Mouse (Mus musculus) heart, embryonic 14.5 days (tissue): ENCODE data around the gene Gm7929. TPM values are rescaled to one million over a fixed set of nuclear protein-coding genes. Genes with fewer than 3 reads are reported as not detected.
"Not testable (repeated sequence)": the region's sequence is repeated elsewhere in the genome, so short reads cannot be mapped to it uniquely, and the experiment has no call there.

Experiments
- ATAC-seq: fragments of 200-750 bp; cut with Nextera tagmentation; 2 replicates; pipeline ENCODE4 v1.8.0; 2017; ENCODE audit warnings: low read depth, moderate TSS enrichment; ENCODE audit not compliant: insufficient number of reproducible peaks, insufficient read depth, low FRiP score
- H3K27ac ChIP-seq, 2 experiments: fragments of 200-500 bp in 1 of 2; fragments of 300-500 bp in 1 of 2; sonication (generic) in 1 of 2; replicated peaks in 1 of 2; 2 replicates each; pipeline ENCODE4 v1.5.1; 2012 to 2014; ENCODE audit warnings: low read depth in 2 of 2, low read length in 2 of 2, control low read depth in 1 of 2, mild to moderate bottlenecking in 1 of 2, mixed read lengths in 1 of 2; ENCODE audit not compliant: control insufficient read depth in 1 of 2, insufficient read depth in 1 of 2
- H3K27me3 ChIP-seq: fragments of 300-500 bp; sonication (generic); 2 replicates; pipeline ENCODE4 v1.6.1; 2014; ENCODE audit warnings: mild to moderate bottlenecking, low read length, control low read depth; ENCODE audit not compliant: control insufficient read depth, insufficient read depth
- H3K36me3 ChIP-seq: fragments of 300-500 bp; sonication (generic); 2 replicates; pipeline ENCODE4 v1.6.1; 2014; ENCODE audit warnings: mild to moderate bottlenecking, control low read depth, low read length, mixed read lengths; ENCODE audit not compliant: control insufficient read depth, insufficient read depth
- H3K4me1 ChIP-seq, 2 experiments: fragments of 200-500 bp in 1 of 2; fragments of 300-500 bp in 1 of 2; sonication (generic) in 1 of 2; 2 replicates each; pipeline ENCODE4 v1.6.1; 2012 to 2014; ENCODE audit warnings: low read length in 2 of 2, control low read depth in 1 of 2, mixed read lengths in 1 of 2; ENCODE audit not compliant: control insufficient read depth in 2 of 2, insufficient read depth in 2 of 2
- H3K4me2 ChIP-seq: fragments of 300-500 bp; sonication (generic); 2 replicates; pipeline ENCODE4 v1.6.1; 2014; ENCODE audit warnings: mild to moderate bottlenecking, low read length
- H3K4me3 ChIP-seq, 2 experiments: fragments of 200-500 bp in 1 of 2; fragments of 300-500 bp in 1 of 2; sonication (generic) in 1 of 2; 2 replicates each; pipeline ENCODE4 v1.5.1; 2012 to 2014; ENCODE audit warnings: low read length in 2 of 2, mild to moderate bottlenecking in 2 of 2, control low read depth in 1 of 2, low read depth in 1 of 2, moderate library complexity in 1 of 2; ENCODE audit not compliant: control insufficient read depth in 1 of 2, insufficient read depth in 1 of 2
- H3K9ac ChIP-seq: fragments of 300-500 bp; sonication (generic); 2 replicates; pipeline ENCODE4 v1.6.1; 2014; ENCODE audit warnings: mild to moderate bottlenecking, low read length
- H3K9me3 ChIP-seq: fragments of 300-500 bp; sonication (generic); 2 replicates; pipeline ENCODE4 v1.6.1; 2016; ENCODE audit warnings: low read length, control low read depth; ENCODE audit not compliant: control insufficient read depth
- WGBS: fragments of 180-500 bp; shearing (Covaris S2); extraction: QIAGEN DNeasy Blood & Tissue Kit; methylation state at CpG from one replicate; pipeline ENCODE4 v1.1.7; 2014; 5-methylcytosine and 5-hydroxymethylcytosine counted together
- polyA plus RNA-seq: library from polyadenylated mRNA; unstranded; fragments of >200 nt; fragmentation: Nextera tagmentation; extraction: Ambion mirVana; gene quantifications from 2 replicates; pipeline ENCODE4 v1.2.1, GENCODE M21; 2014

Gm7929 gene
- polyA plus RNA-seq = not detected in 2 replicates

GRCm38 (mm10) chr14:41750514-41750913 is at the start of gene Gm7929:
Gene Gm7929 (minus strand): TSS chr14:41750614.
- H3K9me3 ChIP-seq = not testable (repeated sequence)
- no CpG with 5 or more reads among the region's 1 CpGs for WGBS

GRCm38 (mm10) chr14:41772341-41772740 is 21.9 kb upstream of the Gm7929 start, which contains the start of gene Gm47189:
Gene Gm47189 (minus strand): TSS chr14:41772441.
- not testable (repeated sequence) for H3K9ac ChIP-seq, H3K36me3 ChIP-seq, H3K9me3 ChIP-seq, H3K27ac ChIP-seq, ATAC-seq, H3K4me2 ChIP-seq, H3K4me3 ChIP-seq, H3K4me1 ChIP-seq, H3K27me3 ChIP-seq

More at GRCm38 (mm10) chr14:41750514-41750913, at the start of gene Gm7929:
- H3K36me3 ChIP-seq, H3K4me3 ChIP-seq, ATAC-seq, H3K27me3 ChIP-seq, H3K4me1 ChIP-seq, H3K9ac ChIP-seq, H3K4me2 ChIP-seq, H3K27ac ChIP-seq: not testable (repeated sequence)

- not testable (repeated sequence) for H3K9me3 ChIP-seq, H3K4me2 ChIP-seq, H3K27ac ChIP-seq, H3K4me3 ChIP-seq, H3K27me3 ChIP-seq, H3K36me3 ChIP-seq, H3K9ac ChIP-seq, H3K4me1 ChIP-seq, ATAC-seq
- 74% methylated on average over 2 of the region's 3 CpGs for WGBS
These were observed 5.5 kb upstream of the Gm7929 start for GRCm38 (mm10) chr14:41755931-41756330.

- not testable (repeated sequence) for H3K9me3 ChIP-seq, H3K4me2 ChIP-seq, H3K27me3 ChIP-seq, H3K4me3 ChIP-seq, H3K4me1 ChIP-seq, H3K9ac ChIP-seq, ATAC-seq, H3K36me3 ChIP-seq, H3K27ac ChIP-seq
- WGBS = 59% methylated on average over 17 of the region's 17 CpGs
These were observed 27.0 kb downstream of the Gm7929 start for GRCm38 (mm10) chr14:41723437-41723836.

GRCm38 (mm10) chr14:41717180-41717579 is 33.2 kb downstream of the Gm7929 start:
- not testable (repeated sequence) for H3K4me1 ChIP-seq, H3K9me3 ChIP-seq, H3K36me3 ChIP-seq, H3K4me2 ChIP-seq, H3K27ac ChIP-seq, H3K4me3 ChIP-seq, H3K9ac ChIP-seq, ATAC-seq, H3K27me3 ChIP-seq
- WGBS = 79% methylated on average over 1 of the region's 1 CpGs

- H3K9me3 ChIP-seq, H3K27ac ChIP-seq, H3K4me1 ChIP-seq, ATAC-seq, H3K4me3 ChIP-seq, H3K36me3 ChIP-seq, H3K27me3 ChIP-seq, H3K9ac ChIP-seq, H3K4me2 ChIP-seq: not testable (repeated sequence)
- WGBS = no CpG with 5 or more reads among the region's 3 CpGs
These were observed 48.6 kb downstream of the Gm7929 start, which contains the start of gene Gm8068 for GRCm38 (mm10) chr14:41701785-41702184. Gene Gm8068 (minus strand): TSS chr14:41701885.

Other genes starting within 250 kb of the Gm7929 start
- not detected in 2 replicates for gene Gm7970, start 195.0 kb downstream of the Gm7929 start, polyA plus RNA-seq
- not detected in 2 replicates for gene 1700049E17Rik2, start 177.4 kb downstream of the Gm7929 start, polyA plus RNA-seq
- not detected in 2 replicates for gene Gm3072, start 126.0 kb downstream of the Gm7929 start, polyA plus RNA-seq
- not detected in 2 replicates for gene Gm3676, start 104.1 kb downstream of the Gm7929 start, polyA plus RNA-seq
- gene Gm8068, start 48.7 kb downstream of the Gm7929 start, polyA plus RNA-seq = not detected in 2 replicates
- gene Gm47189, start 21.8 kb upstream of the Gm7929 start, polyA plus RNA-seq = not detected in 2 replicates
- not detected in 2 replicates for gene Gm7980, start 156.7 kb upstream of the Gm7929 start, polyA plus RNA-seq
- gene 1700049E17Rik1, start 174.3 kb upstream of the Gm7929 start, polyA plus RNA-seq = not detected in 2 replicates
- not detected in 2 replicates for gene 1700024B05Rik, start 193.4 kb upstream of the Gm7929 start, polyA plus RNA-seq
- not detected in 2 replicates for gene Gm6401, start 217.3 kb upstream of the Gm7929 start, polyA plus RNA-seq
- gene Gm3543, start 232.7 kb upstream of the Gm7929 start, polyA plus RNA-seq = not detected in 2 replicates